Mouse (Mus musculus) heart, postnatal 10 days (tissue): ENCODE measurements around the gene Methig1. TPM values are rescaled to one million over a fixed set of nuclear protein-coding genes. Genes with fewer than 3 reads are reported as not detected.
A peak's percentile ranks its signal among the peaks of the same experiment; 100 is the strongest.
"Not testable (repeated sequence)": the region's sequence is repeated elsewhere in the genome, so short reads cannot be mapped to it uniquely, and the experiment has no call there.

Experiments
- DNase-seq, 2 experiments: peaks; one replicate each; pipeline ENCODE4 v3.0.0; 2021
- intact Hi-C: fragments of 180-260 bp; cut with DNase I; formaldehyde crosslinking; loops from one replicate; pipeline ENCODE4 v1.15.1; 2025
- total RNA-seq, 2 experiments: library from RNA; stranded (reverse); gene quantifications; 2 replicates each; pipeline ENCODE4 v1.2.3; 2021

The Methig1 gene
- total RNA-seq, 2 experiments from 2014 or later, result not detected

DNA sequence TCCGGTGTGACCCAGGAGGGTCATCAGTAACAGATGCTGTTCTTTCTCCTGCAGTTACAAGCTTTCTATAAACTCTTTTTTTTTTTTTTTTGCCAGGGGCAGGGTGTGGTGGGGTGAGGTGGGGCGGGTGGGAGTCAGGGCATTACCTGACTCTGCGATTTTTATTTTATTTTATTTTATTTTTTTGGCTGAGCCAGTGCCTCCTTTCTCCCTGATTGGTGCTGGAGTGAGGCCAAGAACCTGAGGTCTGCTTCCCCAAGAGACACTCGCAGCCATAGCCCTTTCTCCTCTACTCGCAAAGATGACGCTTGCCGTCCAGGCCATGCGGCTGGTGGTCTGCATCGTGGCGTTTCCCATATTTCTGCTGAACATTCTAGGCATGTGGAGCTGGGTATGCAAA is 18.3 kb upstream of the Methig1 start, which contains the start of gene Mettl7a3:
Mettl7a3 (plus strand) TSS at position 301 of the 400 bp plus-strand sequence.
- no peak for DNase-seq
- intact Hi-C loops, result loop anchor here (5.0 kb wide), 1 partner anchor 128 kb away; no protein-coding TSS in a partner anchor

- intact Hi-C loops, result loop anchor here (5.0 kb wide), 1 partner anchor 125 kb away; no protein-coding TSS in a partner anchor
- not testable (repeated sequence) for DNase-seq
These were observed 15.6 kb upstream of the Methig1 start for GRCm38 (mm10) chr15:100337328-100337727.

GRCm38 (mm10) chr15:100337847-100338246 is 15.1 kb upstream of the Methig1 start:
- DNase-seq, result peak; percentile 56 to 70
- intact Hi-C loops, result loop anchor here (5.0 kb wide), 1 partner anchor 124 kb away; no protein-coding TSS in a partner anchor

DNA sequence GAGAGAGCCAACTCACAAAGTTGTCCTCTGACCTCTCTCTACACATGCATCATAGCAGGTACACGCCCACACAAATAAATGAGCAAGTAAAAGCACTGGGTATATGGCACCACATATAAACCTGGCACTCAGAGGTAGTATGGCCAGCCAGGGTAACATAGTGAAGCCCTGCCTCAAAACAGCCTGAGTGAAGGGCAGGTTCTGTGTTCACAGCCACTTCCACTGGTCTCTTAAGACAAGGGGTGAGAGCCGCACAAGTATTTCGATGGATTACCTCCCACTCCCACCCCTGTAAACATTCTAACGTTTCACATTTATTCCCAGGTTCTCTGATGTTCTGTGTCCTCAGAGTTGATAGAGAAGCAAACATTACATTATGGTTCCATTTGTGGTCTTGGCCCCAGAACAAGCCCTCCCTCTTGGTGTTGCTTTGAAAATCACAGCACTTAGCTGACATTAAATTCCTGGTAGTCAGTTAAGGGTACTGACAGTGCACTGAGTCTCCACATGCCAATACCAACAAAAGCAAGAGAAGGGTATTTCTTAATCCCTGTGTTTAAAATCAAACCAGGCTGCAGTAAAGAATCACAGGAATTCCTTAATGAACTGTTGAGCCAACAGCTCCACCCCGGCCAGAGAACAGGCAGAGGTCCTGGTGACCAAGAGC is 11.5 kb upstream of the Methig1 start:
- intact Hi-C loops, DNase-seq: not testable (repeated sequence)

- peak; percentile 64 to 67 for DNase-seq
- intact Hi-C loops, result no loop called here
These were observed 7.5 kb upstream of the Methig1 start for GRCm38 (mm10) chr15:100345484-100345883.

GRCm38 (mm10) chr15:100346761-100347160 is 6.2 kb upstream of the Methig1 start:
- intact Hi-C loops, result no loop called here

GRCm38 (mm10) chr15:100349496-100349895 is 3.5 kb upstream of the Methig1 start:
- no peak for DNase-seq
- intact Hi-C loops, result no loop called here

More at GRCm38 (mm10) chr15:100346761-100347160, 6.2 kb upstream of the Methig1 start:
- DNase-seq, result no peak

GRCm38 (mm10) chr15:100351501-100352060 is 1.4 kb upstream of the Methig1 start:
- intact Hi-C loops, result no loop called here
- no peak for DNase-seq

GRCm38 (mm10) chr15:100353399-100353798 is 450 bp downstream of the Methig1 start:
- intact Hi-C loops, DNase-seq: not testable (repeated sequence)

DNA sequence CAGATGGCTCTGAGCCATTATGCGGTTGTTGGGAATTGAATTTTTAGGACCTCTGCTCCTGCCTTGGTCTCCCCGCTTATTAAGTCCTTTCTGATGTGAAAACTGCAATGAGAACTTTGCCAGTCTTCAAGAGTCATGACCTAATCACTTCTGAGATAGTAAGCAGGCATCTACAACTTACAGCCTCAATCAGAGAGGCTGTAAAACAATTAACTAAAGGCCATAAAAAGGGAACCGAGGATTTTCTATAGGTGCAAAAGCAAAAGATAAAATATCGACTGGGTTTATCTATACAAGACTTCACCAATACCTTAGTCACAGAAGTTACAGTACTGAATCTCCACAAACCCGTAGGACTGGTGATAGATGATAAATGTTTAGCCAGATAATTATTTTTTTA is 2.9 kb downstream of the Methig1 start:
- intact Hi-C loops, result no loop called here
- no peak for DNase-seq

DNA sequence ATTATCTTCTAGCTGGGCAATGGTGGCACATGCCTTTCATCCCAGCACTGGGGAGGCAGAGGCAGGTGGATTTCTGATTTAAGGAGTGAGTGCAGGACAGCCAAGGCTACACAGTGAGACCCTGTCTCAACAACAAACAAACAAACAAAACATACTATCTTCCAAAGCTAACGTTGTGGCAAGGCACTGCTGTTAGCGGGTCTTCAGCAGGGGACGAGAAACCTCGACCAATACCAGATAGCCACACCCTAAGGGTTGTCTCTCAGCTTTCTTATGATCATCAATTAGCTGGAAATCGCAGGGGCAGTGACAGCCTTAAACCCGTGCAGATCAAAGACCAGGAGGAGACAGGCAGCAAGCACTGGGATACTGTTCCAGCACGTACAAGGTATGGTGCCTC is 11.3 kb downstream of the Methig1 start, which contains the start of gene Higd1c:
Higd1c (plus strand) TSS at position 301 of the 400 bp plus-strand sequence.
- intact Hi-C loops, result no loop called here
- DNase-seq, result no peak

DNA sequence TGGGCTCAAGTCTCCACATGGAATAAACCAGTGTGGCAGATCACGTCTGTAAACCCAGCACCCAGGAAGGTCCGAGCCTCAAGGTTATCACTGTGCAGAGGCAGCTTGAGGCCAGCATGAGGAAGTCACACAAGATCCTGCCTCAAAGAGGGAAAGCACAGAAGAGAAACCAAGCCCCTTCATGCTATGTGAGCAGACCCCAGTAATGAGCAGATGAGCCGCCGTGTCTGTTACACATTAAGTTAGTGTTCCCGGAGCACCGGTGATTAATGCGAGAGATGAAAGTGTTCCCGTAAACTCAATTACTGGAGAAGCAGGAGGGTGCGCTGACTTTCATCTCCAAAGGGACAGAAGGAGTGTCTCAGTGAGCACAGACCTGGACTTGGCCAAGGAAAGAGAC is 13.0 kb downstream of the Methig1 start:
- intact Hi-C loops, DNase-seq: not testable (repeated sequence)

GRCm38 (mm10) chr15:100367119-100367518 is 14.2 kb downstream of the Methig1 start:
- no peak for DNase-seq
- intact Hi-C loops, result no loop called here

- intact Hi-C loops, result loop anchor here (2.0 to 10.0 kb wide), 2 partner anchors 112 to 350 kb away; no protein-coding TSS in a partner anchor
- peak; percentile 53 to 75 for DNase-seq
These were observed 22.1 kb downstream of the Methig1 start for GRCm38 (mm10) chr15:100375066-100375465.

DNA sequence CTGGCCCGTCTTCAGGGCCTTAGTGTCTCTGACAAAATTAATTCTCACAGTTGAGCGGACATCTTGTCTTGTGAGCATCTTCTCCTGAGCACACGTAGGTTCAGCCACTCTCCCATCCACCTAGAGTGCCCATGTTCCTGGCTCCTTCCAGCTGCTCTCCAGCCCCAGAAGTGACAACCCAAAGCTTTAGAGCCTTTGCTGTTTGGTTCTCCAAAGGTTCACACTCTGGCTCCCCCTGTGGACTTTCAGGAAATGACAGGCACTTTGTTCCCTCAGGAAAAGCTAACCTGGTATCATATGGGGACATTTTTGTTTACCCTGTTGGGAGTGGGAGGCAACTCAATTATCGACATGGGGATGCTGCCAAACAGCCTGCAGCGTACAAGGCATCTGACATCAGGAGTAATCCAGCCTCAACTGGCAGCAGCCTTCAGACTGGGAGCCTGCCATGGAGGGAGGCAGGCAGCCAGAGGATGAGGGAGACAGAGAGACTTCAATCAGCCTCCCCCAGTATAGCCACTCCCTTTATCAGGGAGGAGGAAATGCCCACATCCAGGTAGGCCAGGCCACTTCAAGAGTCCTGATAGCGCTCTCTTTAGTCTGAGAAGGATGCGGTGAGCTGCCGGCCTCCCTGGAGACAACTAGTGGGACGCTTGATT is 25.0 kb downstream of the Methig1 start:
- DNase-seq, result peak; percentile 15 to 23
- intact Hi-C loops, result loop anchor here (10.0 kb wide), 1 partner anchor 353 kb away; no protein-coding TSS in a partner anchor

DNA sequence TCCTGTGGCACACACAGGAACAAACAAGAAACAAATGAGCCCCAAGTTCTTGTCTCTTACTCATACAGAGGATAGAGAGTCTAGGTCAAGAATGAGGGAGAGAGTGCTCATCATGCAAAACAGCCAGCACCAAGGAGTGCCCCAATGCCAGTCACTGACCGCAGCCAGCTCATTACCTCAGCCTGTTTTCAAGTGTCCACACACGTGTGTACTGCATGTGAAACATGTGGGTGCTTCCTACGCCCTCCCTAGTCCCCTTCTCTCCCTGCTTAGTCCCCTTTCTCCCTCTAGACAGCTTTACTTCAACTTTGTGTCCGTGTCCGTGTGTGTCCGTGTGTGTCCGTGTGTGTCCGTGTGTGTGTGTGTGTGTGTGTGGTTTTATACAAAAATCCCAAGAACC is 26.7 kb downstream of the Methig1 start:
- no peak for DNase-seq
- intact Hi-C loops, result loop anchor here (10.0 kb wide), 1 partner anchor 355 kb away; no protein-coding TSS in a partner anchor

DNA sequence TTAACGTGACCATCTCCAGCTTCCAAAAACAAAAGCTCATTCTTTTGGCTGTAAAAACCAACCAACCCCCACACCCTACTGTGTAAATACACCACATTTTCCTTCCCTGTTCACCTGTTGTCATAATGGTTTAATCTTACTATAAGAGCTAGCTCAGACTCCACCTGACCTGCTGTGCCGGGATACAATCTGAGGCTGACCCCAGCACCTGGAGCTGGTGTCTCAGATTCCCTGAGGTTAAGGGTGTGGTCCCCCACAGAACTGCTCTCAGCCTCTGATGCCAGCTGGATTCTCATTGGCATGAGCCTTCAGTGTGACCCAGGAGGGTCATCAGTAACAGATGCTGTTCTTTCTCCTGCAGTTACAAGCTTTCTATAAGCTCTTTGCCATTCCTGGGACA is 27.2 kb downstream of the Methig1 start:
- intact Hi-C loops, result no loop called here
- no peak for DNase-seq

DNA sequence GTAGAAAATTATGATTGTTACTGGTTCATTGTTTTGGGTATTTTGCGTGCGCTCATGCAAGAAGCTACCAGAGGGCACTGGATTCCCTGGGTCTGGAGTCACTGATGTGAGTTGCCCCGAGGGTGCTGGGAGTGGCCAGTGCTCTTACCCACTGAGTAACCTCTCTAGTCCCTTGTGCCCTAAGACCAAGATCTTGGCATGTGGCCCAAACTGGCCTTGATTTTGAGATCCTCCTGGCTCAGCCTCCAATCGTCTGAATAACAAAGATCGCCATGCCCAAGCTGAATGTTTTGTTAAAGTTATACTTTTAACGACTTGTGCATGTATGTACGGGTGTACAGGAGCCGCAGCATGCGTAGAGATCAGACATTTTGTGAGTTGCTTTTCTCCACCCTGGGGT is 32.8 kb downstream of the Methig1 start:
- intact Hi-C loops, result no loop called here
- no peak for DNase-seq

GRCm38 (mm10) chr15:100387544-100388223 is 34.7 kb downstream of the Methig1 start:
- DNase-seq, result no peak
- intact Hi-C loops, result no loop called here

- intact Hi-C loops, result no loop called here
These were observed 35.4 kb downstream of the Methig1 start for GRCm38 (mm10) chr15:100388224-100388835.

More at GRCm38 (mm10) chr15:100388224-100388835, 35.4 kb downstream of the Methig1 start:
- no peak for DNase-seq
